Mouse (Mus musculus): ENCODE results near the gene Thrb. TPM values are rescaled to one million over a fixed set of nuclear protein-coding genes. Genes with fewer than 3 reads are reported as not detected.

Thrb gene
- polyA plus RNA-seq, 1 experiment from 2014 or later: 1.1 TPM

DNA sequence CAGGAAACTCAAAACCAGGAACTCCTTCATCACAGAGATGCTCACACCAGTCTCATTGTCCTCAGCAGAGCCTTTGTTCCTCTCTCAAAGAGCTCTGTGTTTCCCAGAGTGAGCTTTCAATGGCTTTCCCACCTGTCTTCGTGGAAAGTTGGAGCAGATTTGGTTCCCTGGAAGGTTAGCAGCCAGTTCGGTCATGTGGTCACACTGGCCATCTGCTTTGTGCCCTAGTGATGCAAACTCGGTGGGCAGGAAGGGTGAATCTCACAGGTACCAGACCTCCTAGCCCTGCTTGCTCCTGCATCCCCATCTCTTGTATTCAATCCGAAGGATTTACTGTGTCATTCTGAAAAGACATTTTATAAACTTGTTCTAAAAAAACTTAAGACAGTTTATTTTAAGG lies 151.0 kb downstream of the Thrb start:
- ATAC-seq (ENCODE audit: low FRiP score): no peak
- Histone ChIP-seq H3K27me3 (no peaks in the 10 kb centered on the region), H3K4me1 (no peaks in the 10 kb centered on the region), H3K36me3 (no peaks in the 10 kb centered on the region), H3K27ac (no peak overlapping the region), H3K4me2 (replicated peaks) (no peak overlapping the region), H3K4me3 (no peak overlapping the region), H3K9ac (no peak overlapping the region), H3K9me3 (replicated peaks) (no peaks in the 10 kb centered on the region)
- 69% methylated on average over 4 of the region's 4 CpGs for WGBS

DNA sequence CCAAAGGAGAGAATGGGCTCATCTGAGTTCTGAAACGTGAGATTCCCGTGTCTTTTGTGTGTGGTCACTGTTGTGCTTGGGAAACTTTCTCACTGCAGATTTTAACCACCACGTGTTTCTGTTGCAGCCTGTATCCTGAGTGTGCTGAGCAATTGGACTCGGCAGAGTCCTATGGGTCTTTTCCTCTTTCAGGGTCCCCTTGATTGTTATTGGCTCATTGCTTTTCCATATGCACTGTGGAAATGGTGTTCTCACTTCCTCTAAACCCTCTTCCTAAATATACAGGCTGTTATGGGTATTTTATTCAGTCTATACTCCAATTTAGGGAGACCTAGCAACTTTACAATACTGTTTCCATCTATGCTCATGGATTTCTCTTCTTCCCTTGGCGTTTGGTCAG lies 152.4 kb downstream of the Thrb start:
- ATAC-seq (ENCODE audit: low FRiP score): no peak
- H3K36me3 ChIP-seq: no peaks in the 10 kb centered on the region
- no peak overlapping the region for H3K27ac ChIP-seq
- H3K4me3 ChIP-seq: no peak overlapping the region
- H3K4me2 ChIP-seq (replicated peaks): no peak overlapping the region
- H3K27me3 ChIP-seq: no peaks in the 10 kb centered on the region
- no peak overlapping the region for H3K9ac ChIP-seq
- H3K9me3 ChIP-seq (replicated peaks): no peaks in the 10 kb centered on the region
- 76% methylated on average over 5 of the region's 5 CpGs for WGBS
- H3K4me1 ChIP-seq: no peaks in the 10 kb centered on the region

GRCm38 (mm10) chr14:17815103-17815502 lies 155.0 kb downstream of the Thrb start:
- no peak overlapping the region for H3K9ac ChIP-seq
- H3K4me2 ChIP-seq (replicated peaks): no peak overlapping the region
- no peaks in the 10 kb centered on the region for H3K36me3 ChIP-seq
- no peaks in the 10 kb centered on the region for H3K27me3 ChIP-seq
- no peaks in the 10 kb centered on the region for H3K4me1 ChIP-seq
- H3K27ac ChIP-seq: no peak overlapping the region
- WGBS: 79% methylated on average over 2 of the region's 2 CpGs
- H3K4me3 ChIP-seq: no peak overlapping the region
- no peak for ATAC-seq (ENCODE audit: low FRiP score)
- no peaks in the 10 kb centered on the region for H3K9me3 ChIP-seq (replicated peaks)

DNA sequence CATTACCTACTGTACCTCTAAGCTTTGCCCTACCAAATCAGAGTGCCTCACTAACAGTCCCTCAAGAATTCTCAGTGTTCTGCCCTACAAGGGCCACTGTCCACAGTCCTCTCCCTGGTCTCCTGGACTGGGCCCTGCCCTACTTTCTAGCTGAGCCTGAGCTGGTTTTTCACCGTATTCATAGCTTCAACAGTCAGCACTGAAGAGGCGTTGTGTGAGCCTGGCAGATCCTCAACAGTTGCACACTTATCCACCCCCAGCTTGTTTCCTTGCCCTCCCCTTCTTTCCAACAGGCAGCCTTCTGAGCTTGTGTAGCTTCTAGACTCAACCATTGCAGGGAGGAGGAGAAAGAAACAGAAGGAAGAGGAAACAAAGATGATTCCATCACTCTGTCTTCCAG lies 158.0 kb downstream of the Thrb start:
- no peak overlapping the region for H3K27ac ChIP-seq
- no peak for ATAC-seq (ENCODE audit: low FRiP score)
- H3K9ac ChIP-seq: no peak overlapping the region
- H3K4me1 ChIP-seq: no peaks in the 10 kb centered on the region
- H3K36me3 ChIP-seq: no peaks in the 10 kb centered on the region
- H3K9me3 ChIP-seq (replicated peaks): no peaks in the 10 kb centered on the region
- 89% methylated on average over 2 of the region's 2 CpGs for WGBS
- H3K27me3 ChIP-seq: no peaks in the 10 kb centered on the region
- no peak overlapping the region for H3K4me3 ChIP-seq
- no peak overlapping the region for H3K4me2 ChIP-seq (replicated peaks)

- Histone ChIP-seq H3K9ac (no peak overlapping the region), H3K27ac (no peak overlapping the region), H3K4me2 (replicated peaks) (no peak overlapping the region), H3K27me3 (no peaks in the 10 kb centered on the region), H3K36me3 (no peaks in the 10 kb centered on the region), H3K9me3 (replicated peaks) (no peaks in the 10 kb centered on the region), H3K4me3 (no peak overlapping the region), H3K4me1 (0 out of 2 replicates have a peak, but pooled peaks cover 4% of the 10 kb centered on the region)
- 78% methylated on average over 7 of the region's 7 CpGs for WGBS
- no peak for ATAC-seq (ENCODE audit: low FRiP score)
These were observed 162.7 kb downstream of the Thrb start for GRCm38 (mm10) chr14:17822754-17823153.

GRCm38 (mm10) chr14:17827401-17827800 lies 167.3 kb downstream of the Thrb start:
- no peak overlapping the region for H3K9ac ChIP-seq
- ATAC-seq (ENCODE audit: low FRiP score): no peak
- 49% methylated on average over 6 of the region's 6 CpGs for WGBS
- no peaks in the 10 kb centered on the region for H3K36me3 ChIP-seq
- no peak overlapping the region for H3K4me3 ChIP-seq
- no peak overlapping the region for H3K4me2 ChIP-seq (replicated peaks)
- H3K27ac ChIP-seq: no peak overlapping the region
- no peaks in the 10 kb centered on the region for H3K9me3 ChIP-seq (replicated peaks)
- 0 out of 2 replicates have a peak, but pooled peaks cover 4% of the 10 kb centered on the region for H3K4me1 ChIP-seq
- no peaks in the 10 kb centered on the region for H3K27me3 ChIP-seq

DNA sequence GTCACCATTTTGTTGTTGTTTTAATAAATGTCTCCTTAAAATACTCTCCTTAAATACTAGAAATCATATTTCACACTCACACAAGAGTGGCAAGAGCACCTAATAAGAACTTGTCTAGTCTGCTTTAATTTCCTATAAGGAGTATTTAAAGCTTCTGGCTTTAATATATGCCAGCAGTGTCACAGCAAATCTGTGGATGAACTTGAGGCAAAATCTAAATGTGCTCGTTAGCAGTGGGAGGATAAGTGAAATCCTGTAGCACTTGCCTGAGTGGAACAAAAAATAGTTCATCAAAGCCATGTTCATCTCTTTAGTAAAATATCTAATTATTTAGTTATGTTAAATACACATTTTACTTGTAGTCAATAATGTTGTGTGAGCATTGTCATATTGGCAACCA lies 175.7 kb downstream of the Thrb start:
- 81% methylated on average over 1 of the region's 1 CpGs for WGBS
- H3K9me3 ChIP-seq (replicated peaks): no peaks in the 10 kb centered on the region
- no peak overlapping the region for H3K27ac ChIP-seq
- no peaks in the 10 kb centered on the region for H3K36me3 ChIP-seq
- H3K4me3 ChIP-seq: no peak overlapping the region
- no peak overlapping the region for H3K4me2 ChIP-seq (replicated peaks)
- ATAC-seq (ENCODE audit: low FRiP score): no peak
- H3K27me3 ChIP-seq: no peaks in the 10 kb centered on the region
- H3K4me1 ChIP-seq: no peaks in the 10 kb centered on the region
- H3K9ac ChIP-seq: no peak overlapping the region

DNA sequence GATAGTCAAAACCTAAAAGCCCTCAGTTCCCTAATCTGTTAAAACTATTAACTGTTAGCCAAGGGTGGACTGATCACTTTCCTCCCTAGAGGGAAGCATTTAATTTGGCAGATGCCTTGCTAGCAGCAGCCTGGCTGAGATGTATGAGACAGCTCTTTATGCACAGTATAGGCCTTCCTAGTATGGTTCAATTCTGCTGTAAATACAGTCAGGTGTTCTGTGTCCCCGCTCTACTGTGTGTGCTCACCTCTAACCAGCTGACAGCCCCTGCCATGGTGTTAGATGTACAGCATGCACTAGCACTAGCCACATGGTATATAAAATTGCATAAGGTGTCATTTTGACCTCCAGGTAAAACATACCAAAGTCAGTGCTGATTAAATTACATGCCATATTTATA lies 176.7 kb downstream of the Thrb start:
- H3K27ac ChIP-seq: no peak overlapping the region
- H3K9ac ChIP-seq: no peak overlapping the region
- no peak for ATAC-seq (ENCODE audit: low FRiP score)
- 91% methylated on average over 1 of the region's 1 CpGs for WGBS
- H3K4me3 ChIP-seq: no peak overlapping the region
- H3K9me3 ChIP-seq (replicated peaks): no peaks in the 10 kb centered on the region
- H3K36me3 ChIP-seq: no peaks in the 10 kb centered on the region
- H3K27me3 ChIP-seq: no peaks in the 10 kb centered on the region
- no peak overlapping the region for H3K4me2 ChIP-seq (replicated peaks)
- H3K4me1 ChIP-seq: no peaks in the 10 kb centered on the region

GRCm38 (mm10) chr14:17845003-17845697 lies 185.1 kb downstream of the Thrb start:
- no peak for ATAC-seq (ENCODE audit: low FRiP score)
- H3K9ac ChIP-seq: no peak overlapping the region
- no peaks in the 10 kb centered on the region for H3K27me3 ChIP-seq
- H3K4me2 ChIP-seq (replicated peaks): no peak overlapping the region
- H3K27ac ChIP-seq: no peak overlapping the region
- no peaks in the 10 kb centered on the region for H3K4me1 ChIP-seq
- no peak overlapping the region for H3K4me3 ChIP-seq
- H3K9me3 ChIP-seq (replicated peaks): no peaks in the 10 kb centered on the region
- H3K36me3 ChIP-seq: no peaks in the 10 kb centered on the region
- 77% methylated on average over 5 of the region's 5 CpGs for WGBS

DNA sequence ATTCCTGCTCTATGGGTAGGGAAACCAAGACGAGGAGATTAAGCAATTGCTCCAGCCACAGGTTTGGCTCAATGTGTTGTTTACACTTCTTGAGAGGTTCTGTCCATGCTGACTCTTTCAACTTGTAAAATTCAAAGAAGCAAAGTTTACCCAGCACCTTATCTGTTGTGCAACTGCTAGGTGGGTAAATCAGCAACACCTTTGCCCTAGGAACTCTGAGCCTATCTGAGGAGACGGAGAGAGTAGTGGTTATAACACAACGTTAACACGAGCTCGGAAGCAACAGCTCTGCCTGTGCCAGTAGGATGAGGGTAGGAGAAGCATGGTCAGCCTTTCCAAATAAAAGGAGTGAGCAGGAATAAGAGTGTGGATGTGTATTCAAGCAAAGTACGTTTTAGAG lies 185.8 kb downstream of the Thrb start:
- H3K27ac ChIP-seq: no peak overlapping the region
- no peaks in the 10 kb centered on the region for H3K9me3 ChIP-seq (replicated peaks)
- no peaks in the 10 kb centered on the region for H3K27me3 ChIP-seq
- H3K4me1 ChIP-seq: no peaks in the 10 kb centered on the region
- H3K36me3 ChIP-seq: no peaks in the 10 kb centered on the region
- no peak for ATAC-seq (ENCODE audit: low FRiP score)
- H3K4me3 ChIP-seq: no peak overlapping the region
- H3K4me2 ChIP-seq (replicated peaks): no peak overlapping the region
- WGBS: 80% methylated on average over 6 of the region's 6 CpGs
- no peak overlapping the region for H3K9ac ChIP-seq

GRCm38 (mm10) chr14:17846700-17847099 lies 186.6 kb downstream of the Thrb start:
- no peak for ATAC-seq (ENCODE audit: low FRiP score)
- WGBS: 93% methylated on average over 2 of the region's 2 CpGs

DNA sequence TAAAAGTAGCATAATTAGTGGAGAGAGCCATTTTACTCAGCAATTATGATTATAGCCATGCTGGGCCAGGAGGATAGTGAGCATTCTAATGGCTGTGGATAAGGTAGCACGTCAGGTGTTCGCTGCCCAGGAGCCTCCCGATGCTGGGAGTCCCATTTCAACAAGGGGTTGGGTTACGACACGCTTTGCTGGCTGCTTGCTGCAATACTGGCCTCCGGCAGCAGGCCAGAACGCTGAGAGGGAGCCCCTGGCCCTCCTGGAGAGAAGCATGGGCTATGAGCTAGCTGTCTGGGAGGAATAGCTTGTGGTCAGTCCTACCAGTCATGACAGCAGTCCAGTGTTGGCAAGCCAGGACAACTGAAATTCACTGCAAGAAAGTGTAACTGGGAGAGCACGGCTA lies 187.2 kb downstream of the Thrb start:
- ATAC-seq (ENCODE audit: low FRiP score): no peak
- Histone ChIP-seq H3K4me1 (no peaks in the 10 kb centered on the region), H3K36me3 (no peaks in the 10 kb centered on the region)

More at GRCm38 (mm10) chr14:17846700-17847099, 186.6 kb downstream of the Thrb start:
- Histone ChIP-seq H3K4me2 (replicated peaks) (no peak overlapping the region), H3K27ac (no peak overlapping the region), H3K9me3 (replicated peaks) (no peaks in the 10 kb centered on the region), H3K27me3 (no peaks in the 10 kb centered on the region), H3K4me3 (no peak overlapping the region), H3K9ac (no peak overlapping the region), H3K36me3 (no peaks in the 10 kb centered on the region), H3K4me1 (no peaks in the 10 kb centered on the region)

GRCm38 (mm10) chr14:17850355-17850754 lies 190.3 kb downstream of the Thrb start:
- Histone ChIP-seq H3K36me3 (no peaks in the 10 kb centered on the region), H3K27ac (no peak overlapping the region), H3K4me2 (replicated peaks) (no peak overlapping the region), H3K4me1 (no peaks in the 10 kb centered on the region), H3K9me3 (replicated peaks) (no peaks in the 10 kb centered on the region), H3K27me3 (no peaks in the 10 kb centered on the region), H3K9ac (no peak overlapping the region), H3K4me3 (no peak overlapping the region)
- ATAC-seq (ENCODE audit: low FRiP score): no peak
- WGBS: 66% methylated on average over 4 of the region's 4 CpGs

More for the DNA sequence above, 187.2 kb downstream of the Thrb start:
- H3K4me3 ChIP-seq: no peak overlapping the region
- no peaks in the 10 kb centered on the region for H3K9me3 ChIP-seq (replicated peaks)
- 51% methylated on average over 8 of the region's 8 CpGs for WGBS
- no peak overlapping the region for H3K4me2 ChIP-seq (replicated peaks)
- no peaks in the 10 kb centered on the region for H3K27me3 ChIP-seq
- no peak overlapping the region for H3K9ac ChIP-seq
- H3K27ac ChIP-seq: no peak overlapping the region
